Mouse (Mus musculus): ENCODE data around the gene Rapgef4.

DNA sequence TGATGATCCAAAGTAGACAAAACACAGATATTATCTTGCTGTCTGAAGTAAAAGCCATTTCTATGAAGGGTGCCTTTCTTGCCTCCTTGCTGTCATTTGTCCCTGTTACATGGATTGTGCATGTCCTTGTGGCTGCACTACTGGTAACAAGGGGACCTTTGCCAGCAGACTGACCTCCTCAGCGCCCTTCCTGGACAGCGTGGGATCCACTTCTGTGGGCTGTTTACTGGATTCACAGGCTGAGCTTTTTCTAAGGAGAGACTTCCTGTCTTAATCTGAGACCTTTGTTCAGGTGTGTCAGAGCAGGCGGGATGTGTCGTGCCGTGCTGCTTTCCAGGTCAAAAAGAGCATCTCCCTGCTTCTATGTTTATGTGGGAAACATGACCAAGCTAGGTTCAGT, 132.7 kb downstream of the Rapgef4 start:
- TF ChIP-seq CTCF (IDR thresholded peaks at IDR 0.05; ENCODE audit: insufficient read depth, low read length) = no peak
- TF ChIP-seq POLR2A (IDR thresholded peaks at IDR 0.05; ENCODE audit: borderline replicate concordance, extremely low read depth, low read depth, low read length) = no peak
